Mouse (Mus musculus) midbrain, embryonic 16.5 days (tissue): ENCODE data around the gene Gatad2b. TPM values are rescaled to one million over a fixed set of nuclear protein-coding genes. Genes with fewer than 3 reads are reported as not detected.
A peak's percentile ranks its signal among the peaks of the same experiment; 100 is the strongest.
"Not testable (repeated sequence)": the region's sequence is repeated elsewhere in the genome, so short reads cannot be mapped to it uniquely, and the experiment has no call there.

ENCODE experiments used
- ATAC-seq: fragments of 200-750 bp; cut with Nextera tagmentation; 2 replicates; pipeline ENCODE4 v1.8.0; 2017; ENCODE audit warnings: moderate TSS enrichment
- H3K27ac ChIP-seq: fragments of 300-500 bp; sonication (generic); 2 replicates; pipeline ENCODE4 v1.5.1; 2014; ENCODE audit warnings: mild to moderate bottlenecking, low read length, mixed read lengths
- H3K27me3 ChIP-seq: fragments of 300-500 bp; sonication (generic); 2 replicates; pipeline ENCODE4 v1.6.1; 2014; ENCODE audit warnings: low read depth, low read length, mixed read lengths; ENCODE audit not compliant: control insufficient read depth, insufficient read depth
- H3K36me3 ChIP-seq: fragments of 300-500 bp; sonication (generic); 2 replicates; pipeline ENCODE4 v1.6.1; 2014; ENCODE audit warnings: mild to moderate bottlenecking, low read length, moderate library complexity, mixed read lengths; ENCODE audit not compliant: control insufficient read depth, insufficient read depth
- H3K4me1 ChIP-seq: fragments of 300-500 bp; sonication (generic); 2 replicates; pipeline ENCODE4 v1.6.1; 2014; ENCODE audit warnings: mild to moderate bottlenecking, low read length, mixed read lengths; ENCODE audit not compliant: control insufficient read depth, insufficient read depth
- H3K4me2 ChIP-seq: fragments of 300-500 bp; sonication (generic); 2 replicates; pipeline ENCODE4 v1.6.1; 2014; ENCODE audit warnings: mild to moderate bottlenecking, low read length, mixed read lengths
- H3K4me3 ChIP-seq: fragments of 300-500 bp; sonication (generic); 2 replicates; pipeline ENCODE4 v1.5.1; 2014; ENCODE audit warnings: low read depth, mild to moderate bottlenecking, low read length, moderate library complexity, mixed read lengths
- H3K9ac ChIP-seq: fragments of 300-500 bp; sonication (generic); 2 replicates; pipeline ENCODE4 v1.6.1; 2014; ENCODE audit warnings: low read depth, low read length, mixed read lengths
- H3K9me3 ChIP-seq: fragments of 300-500 bp; sonication (generic); replicated peaks from 2 replicates; pipeline ENCODE4 v1.6.1; 2014; ENCODE audit warnings: mild to moderate bottlenecking, low read length, mixed read lengths; ENCODE audit not compliant: control insufficient read depth, poor library complexity, severe bottlenecking
- WGBS: fragments of 180-500 bp; shearing (Covaris S2); extraction: QIAGEN DNeasy Blood & Tissue Kit; methylation state at CpG from one replicate; pipeline ENCODE4 v1.1.7; 2014; 5-methylcytosine and 5-hydroxymethylcytosine counted together
- polyA plus RNA-seq: library from polyadenylated mRNA; unstranded; fragments of >200 nt; fragmentation: Nextera tagmentation; extraction: Ambion mirVana; gene quantifications from 2 replicates; pipeline ENCODE4 v1.2.1, GENCODE M21; 2015

The Gatad2b gene
- 10.9 and 12.0 TPM in 2 replicates for polyA plus RNA-seq

GRCm38 (mm10) chr3:90292345-90293275 lies at the start of gene Gatad2b:
Gatad2b (plus strand) TSS chr3:90293178.
- ATAC-seq, result peak; percentile 99

GRCm38 (mm10) chr3:90245406-90245805 lies 47.6 kb upstream of the Gatad2b start:
- 80% methylated on average over 2 of the region's 2 CpGs for WGBS
- Histone ChIP-seq H3K9ac (no peak overlapping the region), H3K27me3 (no peaks in the 10 kb centered on the region), H3K4me2 (no peak overlapping the region), H3K4me1 (peaks cover 20% of the 10 kb centered on the region), H3K9me3 (no peaks in the 10 kb centered on the region), H3K4me3 (no peak overlapping the region), H3K36me3 (no peaks in the 10 kb centered on the region), H3K27ac (no peak overlapping the region)
- ATAC-seq, result no peak

More at GRCm38 (mm10) chr3:90292345-90293275, at the start of gene Gatad2b:
- no peaks in the 10 kb centered on the region for H3K36me3 ChIP-seq
- H3K9me3 ChIP-seq, result no peaks in the 10 kb centered on the region
- peak within 1 kb of the TSS; percentile 83 for H3K9ac ChIP-seq
- under 1% methylated on average over 46 of the region's 47 CpGs for WGBS
- H3K27ac ChIP-seq, result peak within 1 kb of the TSS; percentile 96
- H3K4me1 ChIP-seq, result peaks cover 27% of the 10 kb centered on the region
- peak within 1 kb of the TSS; percentile 86 for H3K4me3 ChIP-seq
- H3K27me3 ChIP-seq, result no peaks in the 10 kb centered on the region
- H3K4me2 ChIP-seq, result peak within 1 kb of the TSS; percentile 87

GRCm38 (mm10) chr3:90247630-90247959 lies 45.4 kb upstream of the Gatad2b start:
- peak overlapping the region; percentile 72 for H3K4me3 ChIP-seq
- no peak for ATAC-seq
- no peaks in the 10 kb centered on the region for H3K36me3 ChIP-seq

GRCm38 (mm10) chr3:90247960-90248745 lies 44.8 kb upstream of the Gatad2b start, which contains the start of gene Slc39a1:
Slc39a1 (plus strand) TSS chr3:90248172.
- Histone ChIP-seq H3K27ac (peak within 1 kb of the TSS; percentile 82), H3K4me1 (peaks cover 15% of the 10 kb centered on the region), H3K9me3 (no peaks in the 10 kb centered on the region), H3K4me2 (peak within 1 kb of the TSS; percentile 73), H3K27me3 (no peaks in the 10 kb centered on the region), H3K4me3 (peak within 1 kb of the TSS; percentile 72), H3K36me3 (no peaks in the 10 kb centered on the region), H3K9ac (peak within 1 kb of the TSS; percentile 86)
- under 1% methylated on average over 36 of the region's 44 CpGs for WGBS
- ATAC-seq, result peak; percentile 95

More at GRCm38 (mm10) chr3:90247630-90247959, 45.4 kb upstream of the Gatad2b start:
- Histone ChIP-seq H3K9me3 (no peaks in the 10 kb centered on the region), H3K27ac (peak overlapping the region; percentile 82), H3K27me3 (no peaks in the 10 kb centered on the region), H3K9ac (peak overlapping the region; percentile 61), H3K4me1 (peaks cover 19% of the 10 kb centered on the region), H3K4me2 (peak overlapping the region; percentile 73)
- WGBS, result 0% methylated on average over 3 of the region's 3 CpGs

GRCm38 (mm10) chr3:90248746-90249100 lies 44.3 kb upstream of the Gatad2b start:
- H3K9ac ChIP-seq, result peak overlapping the region; percentile 86
- H3K4me1 ChIP-seq, result peaks cover 15% of the 10 kb centered on the region
- H3K36me3 ChIP-seq, result no peaks in the 10 kb centered on the region
- peak overlapping the region; percentile 72 for H3K4me3 ChIP-seq
- no peak for ATAC-seq
- no peaks in the 10 kb centered on the region for H3K27me3 ChIP-seq
- peak overlapping the region; percentile 73 for H3K4me2 ChIP-seq
- WGBS, result 8% methylated on average over 10 of the region's 10 CpGs
- H3K27ac ChIP-seq, result peak overlapping the region; percentile 82
- H3K9me3 ChIP-seq, result no peaks in the 10 kb centered on the region

- Histone ChIP-seq H3K4me2 (no peak overlapping the region), H3K36me3 (no peaks in the 10 kb centered on the region), H3K4me3 (no peak overlapping the region), H3K4me1 (peaks cover 25% of the 10 kb centered on the region), H3K27me3 (no peaks in the 10 kb centered on the region), H3K9me3 (no peaks in the 10 kb centered on the region), H3K27ac (no peak overlapping the region), H3K9ac (no peak overlapping the region)
- WGBS, result 87% methylated on average over 6 of the region's 6 CpGs
- no peak for ATAC-seq
Observed at GRCm38 (mm10) chr3:90250791-90251190, 42.2 kb upstream of the Gatad2b start.

- 95% methylated on average over 9 of the region's 12 CpGs for WGBS
- not testable (repeated sequence) for H3K9me3 ChIP-seq, H3K27ac ChIP-seq, ATAC-seq, H3K27me3 ChIP-seq, H3K36me3 ChIP-seq, H3K4me2 ChIP-seq, H3K4me3 ChIP-seq, H3K9ac ChIP-seq
- peaks cover 29% of the 10 kb centered on the region for H3K4me1 ChIP-seq
Observed at GRCm38 (mm10) chr3:90251731-90252226, 41.2 kb upstream of the Gatad2b start.

GRCm38 (mm10) chr3:90252659-90253058 lies 40.3 kb upstream of the Gatad2b start:
- not testable (repeated sequence) for H3K27me3 ChIP-seq, H3K4me3 ChIP-seq, H3K9me3 ChIP-seq, ATAC-seq, H3K9ac ChIP-seq, H3K4me2 ChIP-seq, H3K36me3 ChIP-seq, H3K27ac ChIP-seq
- H3K4me1 ChIP-seq, result peaks cover 27% of the 10 kb centered on the region
- WGBS, result 94% methylated on average over 2 of the region's 2 CpGs
